Mouse (Mus musculus) layer of hippocampus, postnatal 14 days (tissue): Measurements from ENCODE around the gene Rab11b. TPM values are rescaled to one million over a fixed set of nuclear protein-coding genes. Genes with fewer than 3 reads are reported as not detected.
"Not testable (repeated sequence)": the region's sequence is repeated elsewhere in the genome, so short reads cannot be mapped to it uniquely, and the experiment has no call there.

ENCODE experiments used
- DNase-seq, 2 experiments: peaks; one replicate each; pipeline ENCODE4 v3.0.0; 2021 to 2022; ENCODE audit warnings: low spot score in 2 of 2, mixed read lengths in 1 of 2
- total RNA-seq, 2 experiments: library from RNA; stranded (reverse); gene quantifications; 2 replicates each; pipeline ENCODE4 v1.2.3; 2021

The Rab11b gene
- total RNA-seq, 2 experiments from 2014 or later: 281 to 286 TPM

GRCm38 (mm10) chr17:33773871-33774572 lies 13.7 kb upstream of the Rab11b start:
- DNase-seq: no peak

GRCm38 (mm10) chr17:33773426-33773825 lies 13.1 kb upstream of the Rab11b start:
- no peak for DNase-seq

- DNase-seq: no peak
These were observed 11.3 kb upstream of the Rab11b start for GRCm38 (mm10) chr17:33771617-33772016.

GRCm38 (mm10) chr17:33766389-33766788 lies 6.1 kb upstream of the Rab11b start:
- DNase-seq: no peak

- peak; percentile 82 to 85 for DNase-seq
These were observed 519 bp downstream of the Rab11b start for GRCm38 (mm10) chr17:33759767-33760254.

GRCm38 (mm10) chr17:33757231-33757630 lies 3.1 kb downstream of the Rab11b start:
- no peak for DNase-seq

- no peak for DNase-seq
These were observed 4.1 kb downstream of the Rab11b start for GRCm38 (mm10) chr17:33756108-33756790.

GRCm38 (mm10) chr17:33755418-33756107 lies 4.8 kb downstream of the Rab11b start:
- DNase-seq: no peak

- no peak for DNase-seq
These were observed 5.7 kb downstream of the Rab11b start for GRCm38 (mm10) chr17:33754656-33755055.

- DNase-seq: no peak
These were observed 8.0 kb downstream of the Rab11b start for GRCm38 (mm10) chr17:33752297-33752696.

GRCm38 (mm10) chr17:33751181-33751580 lies 9.1 kb downstream of the Rab11b start:
- no peak for DNase-seq

- DNase-seq: no peak
These were observed 10.9 kb downstream of the Rab11b start for GRCm38 (mm10) chr17:33749451-33749850.

- DNase-seq: no peak
These were observed 14.3 kb downstream of the Rab11b start for GRCm38 (mm10) chr17:33746011-33746410.

- DNase-seq: no peak
These were observed 15.5 kb downstream of the Rab11b start for GRCm38 (mm10) chr17:33744686-33745384.

- DNase-seq: no peak
These were observed 17.9 kb downstream of the Rab11b start for GRCm38 (mm10) chr17:33742420-33742819.

- not testable (repeated sequence) for DNase-seq
These were observed 26.8 kb downstream of the Rab11b start for GRCm38 (mm10) chr17:33733526-33733925.

GRCm38 (mm10) chr17:33732556-33733083 lies 27.7 kb downstream of the Rab11b start:
- not testable (repeated sequence) for DNase-seq

- DNase-seq: no peak
These were observed 31.1 kb downstream of the Rab11b start for GRCm38 (mm10) chr17:33729215-33729614.

GRCm38 (mm10) chr17:33728396-33728795 lies 31.9 kb downstream of the Rab11b start:
- no peak for DNase-seq

GRCm38 (mm10) chr17:33719736-33720378 lies 40.5 kb downstream of the Rab11b start:
- no peak for DNase-seq
